Mouse (Mus musculus): ENCODE results near the gene Ebf1. TPM values are rescaled to one million over a fixed set of nuclear protein-coding genes. Genes with fewer than 3 reads are reported as not detected.

The Ebf1 gene
- polyA plus RNA-seq, 1 experiment from 2014 or later: 113 TPM

GRCm38 (mm10) chr11:44741042-44741491 lies 124.0 kb downstream of the Ebf1 start:
- ATAC-seq (ENCODE audit: insufficient read depth, low FRiP score, low TSS enrichment): no peak
- Histone ChIP-seq H3K36me3 (ENCODE audit: control insufficient read depth, insufficient read depth, low read length) (no peaks in the 10 kb centered on the region), H3K4me1 (ENCODE audit: control insufficient read depth, insufficient read depth, low read length) (peaks cover 15% of the 10 kb centered on the region), H3K27me3 (ENCODE audit: control insufficient read depth, insufficient read depth, low read length) (no peaks in the 10 kb centered on the region), H3K9me3 (ENCODE audit: control insufficient read depth, low read length) (no peaks in the 10 kb centered on the region), H3K4me3 (ENCODE audit: low read depth, low read length) (no peak overlapping the region), H3K9ac (ENCODE audit: low read length) (no peak overlapping the region), H3K4me2 (ENCODE audit: low read depth) (0 out of 2 replicates have a peak overlapping the region, but pooled peaks have one; percentile 11), H3K27ac (ENCODE audit: low read depth, low read length) (0 out of 2 replicates have a peak overlapping the region, but pooled peaks have one; percentile 17)
- 43% methylated on average over 20 of the region's 20 CpGs for WGBS
- peak; percentile 32 for DNase-seq (ENCODE audit: low spot score)

GRCm38 (mm10) chr11:44744446-44744845 lies 127.3 kb downstream of the Ebf1 start:
- DNase-seq (ENCODE audit: low spot score) (no peak), ATAC-seq (ENCODE audit: insufficient read depth, low FRiP score, low TSS enrichment) (no peak)
- Histone ChIP-seq H3K27me3 (ENCODE audit: control insufficient read depth, insufficient read depth, low read length) (no peaks in the 10 kb centered on the region), H3K9ac (ENCODE audit: low read length) (no peak overlapping the region), H3K4me3 (ENCODE audit: low read depth, low read length) (no peak overlapping the region), H3K4me1 (ENCODE audit: control insufficient read depth, insufficient read depth, low read length) (peaks cover 16% of the 10 kb centered on the region; the same call in 1 of the 2 replicates), H3K36me3 (ENCODE audit: control insufficient read depth, insufficient read depth, low read length) (no peaks in the 10 kb centered on the region), H3K4me2 (ENCODE audit: low read depth) (no peak overlapping the region), H3K9me3 (ENCODE audit: control insufficient read depth, low read length) (no peaks in the 10 kb centered on the region), H3K27ac (ENCODE audit: low read depth, low read length) (no peak overlapping the region)
- 54% methylated on average over 7 of the region's 7 CpGs for WGBS

GRCm38 (mm10) chr11:44745946-44746345 lies 128.8 kb downstream of the Ebf1 start:
- Histone ChIP-seq H3K4me3 (ENCODE audit: low read depth, low read length) (no peak overlapping the region), H3K27me3 (ENCODE audit: control insufficient read depth, insufficient read depth, low read length) (no peaks in the 10 kb centered on the region), H3K4me2 (ENCODE audit: low read depth) (no peak overlapping the region), H3K36me3 (ENCODE audit: control insufficient read depth, insufficient read depth, low read length) (no peaks in the 10 kb centered on the region), H3K9ac (ENCODE audit: low read length) (no peak overlapping the region), H3K4me1 (ENCODE audit: control insufficient read depth, insufficient read depth, low read length) (peaks cover 10% of the 10 kb centered on the region; the same call in 1 of the 2 replicates), H3K9me3 (ENCODE audit: control insufficient read depth, low read length) (no peaks in the 10 kb centered on the region), H3K27ac (ENCODE audit: low read depth, low read length) (no peak overlapping the region)
- ATAC-seq (ENCODE audit: insufficient read depth, low FRiP score, low TSS enrichment) (no peak), DNase-seq (ENCODE audit: low spot score) (no peak)
- 83% methylated on average over 2 of the region's 2 CpGs for WGBS

DNA sequence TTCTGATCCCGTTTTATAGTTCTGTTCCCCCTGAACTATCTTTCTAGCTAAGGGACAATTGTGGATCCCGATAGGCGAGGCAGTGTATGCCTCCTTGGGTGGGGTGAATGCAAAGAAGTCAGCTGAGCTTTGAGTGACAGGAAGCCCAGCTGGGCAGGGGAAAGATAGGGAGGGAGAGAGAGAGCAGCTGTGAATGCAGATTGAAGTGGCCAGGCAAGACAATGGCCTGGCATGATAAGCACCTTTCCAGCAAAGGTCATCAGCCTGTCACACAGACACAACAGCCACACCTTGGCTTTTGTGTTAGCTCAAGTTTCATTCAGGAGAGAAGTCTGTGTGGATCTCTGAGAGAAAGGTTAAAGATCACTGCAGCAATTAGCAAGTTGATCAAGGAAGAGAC lies 129.6 kb downstream of the Ebf1 start:
- no peaks in the 10 kb centered on the region for H3K27me3 ChIP-seq (ENCODE audit: control insufficient read depth, insufficient read depth, low read length)
- no peak overlapping the region for H3K9ac ChIP-seq (ENCODE audit: low read length)
- no peak overlapping the region for H3K4me2 ChIP-seq (ENCODE audit: low read depth)
- peaks cover 10% of the 10 kb centered on the region; the same call in 1 of the 2 replicates for H3K4me1 ChIP-seq (ENCODE audit: control insufficient read depth, insufficient read depth, low read length)
- DNase-seq (ENCODE audit: low spot score) (peak; percentile 19), ATAC-seq (ENCODE audit: insufficient read depth, low FRiP score, low TSS enrichment) (peak; percentile 35; the same call in 1 of the 2 replicates)
- no peaks in the 10 kb centered on the region for H3K36me3 ChIP-seq (ENCODE audit: control insufficient read depth, insufficient read depth, low read length)
- WGBS: 21% methylated on average over 3 of the region's 3 CpGs
- H3K27ac ChIP-seq (ENCODE audit: low read depth, low read length): no peak overlapping the region
- no peaks in the 10 kb centered on the region for H3K9me3 ChIP-seq (ENCODE audit: control insufficient read depth, low read length)
- H3K4me3 ChIP-seq (ENCODE audit: low read depth, low read length): no peak overlapping the region

DNA sequence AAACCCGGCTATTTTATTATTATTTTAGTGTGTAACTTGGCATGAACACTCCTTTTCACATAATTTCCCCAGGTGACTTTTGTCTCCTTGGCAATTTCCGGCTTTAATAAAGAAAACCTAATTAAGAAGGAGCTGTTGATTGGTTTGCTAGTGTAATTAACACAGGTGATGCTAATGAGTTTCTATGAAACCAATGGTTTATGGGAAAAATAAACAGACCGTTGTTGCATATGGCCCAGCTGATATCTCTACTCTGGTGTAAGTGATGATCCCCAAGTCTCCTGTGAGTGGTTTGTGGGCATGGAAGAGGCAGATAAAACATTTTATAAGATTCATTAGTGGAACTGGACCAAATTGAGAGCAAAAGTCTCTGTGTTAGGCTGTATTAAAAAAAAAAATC lies 132.2 kb downstream of the Ebf1 start:
- no peaks in the 10 kb centered on the region for H3K36me3 ChIP-seq (ENCODE audit: control insufficient read depth, insufficient read depth, low read length)
- DNase-seq (ENCODE audit: low spot score) (no peak), ATAC-seq (ENCODE audit: insufficient read depth, low FRiP score, low TSS enrichment) (no peak)
- no peak overlapping the region for H3K4me2 ChIP-seq (ENCODE audit: low read depth)
- no peaks in the 10 kb centered on the region for H3K9me3 ChIP-seq (ENCODE audit: control insufficient read depth, low read length)
- no peaks in the 10 kb centered on the region for H3K27me3 ChIP-seq (ENCODE audit: control insufficient read depth, insufficient read depth, low read length)
- H3K27ac ChIP-seq (ENCODE audit: low read depth, low read length): no peak overlapping the region
- peaks cover 7% of the 10 kb centered on the region; the same call in 1 of the 2 replicates for H3K4me1 ChIP-seq (ENCODE audit: control insufficient read depth, insufficient read depth, low read length)
- H3K4me3 ChIP-seq (ENCODE audit: low read depth, low read length): no peak overlapping the region
- H3K9ac ChIP-seq (ENCODE audit: low read length): no peak overlapping the region
- WGBS: 91% methylated on average over 3 of the region's 3 CpGs

DNA sequence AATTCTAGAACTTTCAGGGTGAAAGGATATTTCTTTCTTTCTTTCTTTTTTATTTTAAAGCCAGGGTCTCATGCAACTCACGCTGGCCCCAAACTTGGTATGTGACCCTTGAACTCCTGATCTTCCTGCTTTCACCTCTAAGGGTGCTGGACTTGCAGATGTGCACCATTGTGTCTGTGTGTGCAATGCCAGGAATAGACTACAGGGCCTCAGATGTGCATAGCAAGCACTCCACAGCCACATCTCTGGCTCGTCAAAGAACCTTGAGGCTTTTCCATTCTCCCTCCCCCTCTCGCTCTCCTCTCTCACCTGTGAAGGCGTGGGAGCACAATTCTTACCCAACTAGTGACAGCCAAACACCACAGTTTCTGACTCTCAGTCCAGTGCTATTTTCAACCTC lies 137.2 kb downstream of the Ebf1 start:
- ATAC-seq (ENCODE audit: insufficient read depth, low FRiP score, low TSS enrichment): no peak
- 81% methylated on average over 4 of the region's 4 CpGs for WGBS

DNA sequence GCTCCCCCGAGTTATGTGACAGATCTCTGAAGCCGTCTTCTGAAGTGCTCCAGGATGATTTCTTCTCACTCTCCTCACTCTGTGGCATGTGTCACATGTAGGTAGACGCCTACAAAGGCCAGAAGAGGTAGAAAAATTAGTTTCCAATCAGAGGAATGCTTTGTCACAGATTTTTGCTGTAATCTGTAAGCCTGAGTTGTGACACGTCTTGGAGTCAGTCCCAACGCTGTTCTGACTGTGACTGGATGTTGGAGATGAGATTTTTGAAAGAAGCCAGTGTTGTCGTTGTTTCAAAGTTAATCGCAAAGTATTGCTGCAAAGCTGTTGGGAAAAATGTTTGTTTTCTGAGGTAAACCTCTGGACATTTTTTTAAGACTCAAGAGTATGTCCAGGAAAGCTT lies 139.2 kb downstream of the Ebf1 start:
- no peak overlapping the region for H3K9ac ChIP-seq (ENCODE audit: low read length)
- ATAC-seq (ENCODE audit: insufficient read depth, low FRiP score, low TSS enrichment) (no peak), DNase-seq (ENCODE audit: low spot score) (no peak)
- H3K9me3 ChIP-seq (ENCODE audit: control insufficient read depth, low read length): no peaks in the 10 kb centered on the region
- no peaks in the 10 kb centered on the region for H3K36me3 ChIP-seq (ENCODE audit: control insufficient read depth, insufficient read depth, low read length)
- no peak overlapping the region for H3K4me2 ChIP-seq (ENCODE audit: low read depth)
- H3K4me3 ChIP-seq (ENCODE audit: low read depth, low read length): no peak overlapping the region
- no peak overlapping the region for H3K27ac ChIP-seq (ENCODE audit: low read depth, low read length)
- 89% methylated on average over 7 of the region's 7 CpGs for WGBS
- H3K27me3 ChIP-seq (ENCODE audit: control insufficient read depth, insufficient read depth, low read length): no peaks in the 10 kb centered on the region
- 0 out of 2 replicates have a peak, but pooled peaks cover 2% of the 10 kb centered on the region for H3K4me1 ChIP-seq (ENCODE audit: control insufficient read depth, insufficient read depth, low read length)

More for the DNA sequence above, 137.2 kb downstream of the Ebf1 start:
- Histone ChIP-seq H3K27ac (ENCODE audit: low read depth, low read length) (no peak overlapping the region), H3K9ac (ENCODE audit: low read length) (no peak overlapping the region), H3K36me3 (ENCODE audit: control insufficient read depth, insufficient read depth, low read length) (no peaks in the 10 kb centered on the region), H3K9me3 (ENCODE audit: control insufficient read depth, low read length) (no peaks in the 10 kb centered on the region), H3K27me3 (ENCODE audit: control insufficient read depth, insufficient read depth, low read length) (no peaks in the 10 kb centered on the region), H3K4me1 (ENCODE audit: control insufficient read depth, insufficient read depth, low read length) (no peaks in the 10 kb centered on the region), H3K4me3 (ENCODE audit: low read depth, low read length) (no peak overlapping the region), H3K4me2 (ENCODE audit: low read depth) (no peak overlapping the region)
- DNase-seq (ENCODE audit: low spot score): no peak

DNA sequence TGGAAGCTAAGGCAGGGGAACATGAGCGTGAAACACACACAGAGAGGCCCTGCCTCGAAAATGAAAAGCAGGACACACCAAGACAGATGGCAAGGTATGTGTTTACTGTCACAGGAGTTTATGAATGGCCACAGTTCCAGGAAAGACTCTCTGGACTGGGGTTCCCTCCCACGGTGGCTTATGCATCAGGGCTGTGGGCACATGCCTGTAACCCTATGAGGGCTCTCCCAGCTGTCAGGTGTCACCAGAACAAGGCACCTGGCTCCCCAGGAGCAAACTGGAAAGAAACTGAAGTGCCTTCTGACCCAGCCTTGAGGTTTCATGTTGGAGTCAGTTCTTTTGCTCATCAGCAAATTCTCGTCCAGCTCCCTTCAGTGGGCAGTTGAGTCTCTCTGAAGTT lies 141.7 kb downstream of the Ebf1 start:
- Histone ChIP-seq H3K9ac (ENCODE audit: low read length) (no peak overlapping the region), H3K27me3 (ENCODE audit: control insufficient read depth, insufficient read depth, low read length) (no peaks in the 10 kb centered on the region), H3K4me2 (ENCODE audit: low read depth) (no peak overlapping the region), H3K27ac (ENCODE audit: low read depth, low read length) (no peak overlapping the region), H3K36me3 (ENCODE audit: control insufficient read depth, insufficient read depth, low read length) (no peaks in the 10 kb centered on the region), H3K4me3 (ENCODE audit: low read depth, low read length) (no peak overlapping the region), H3K9me3 (ENCODE audit: control insufficient read depth, low read length) (no peaks in the 10 kb centered on the region), H3K4me1 (ENCODE audit: control insufficient read depth, insufficient read depth, low read length) (peaks cover 4% of the 10 kb centered on the region; the same call in 1 of the 2 replicates)
- ATAC-seq (ENCODE audit: insufficient read depth, low FRiP score, low TSS enrichment) (no peak), DNase-seq (ENCODE audit: low spot score) (no peak)
- WGBS: 75% methylated on average over 4 of the region's 4 CpGs

- H3K4me2 ChIP-seq (ENCODE audit: low read depth): peak overlapping the region; percentile 35
- DNase-seq (ENCODE audit: low spot score) (no peak), ATAC-seq (ENCODE audit: insufficient read depth, low FRiP score, low TSS enrichment) (no peak)
- H3K4me1 ChIP-seq (ENCODE audit: control insufficient read depth, insufficient read depth, low read length): peaks cover 4% of the 10 kb centered on the region; the same call in 1 of the 2 replicates
- H3K27me3 ChIP-seq (ENCODE audit: control insufficient read depth, insufficient read depth, low read length): no peaks in the 10 kb centered on the region
- no peak overlapping the region for H3K4me3 ChIP-seq (ENCODE audit: low read depth, low read length)
- no peaks in the 10 kb centered on the region for H3K9me3 ChIP-seq (ENCODE audit: control insufficient read depth, low read length)
- H3K9ac ChIP-seq (ENCODE audit: low read length): no peak overlapping the region
- H3K27ac ChIP-seq (ENCODE audit: low read depth, low read length): no peak overlapping the region
- 9% methylated on average over 20 of the region's 20 CpGs for WGBS
- H3K36me3 ChIP-seq (ENCODE audit: control insufficient read depth, insufficient read depth, low read length): no peaks in the 10 kb centered on the region
Measured at GRCm38 (mm10) chr11:44761128-44761996, 144.2 kb downstream of the Ebf1 start.
